Mouse (Mus musculus) heart, adult 2 months (tissue): ENCODE data around the gene Eif2ak3.

Source experiments
- CTCF ChIP-seq: fragments of 200-600 bp; IDR thresholded peaks from 2 replicates; pipeline ENCODE4 v1.8.1; 2022; ENCODE audit warnings: antibody characterized with exemption, mild to moderate bottlenecking, moderate library complexity
- EP300 ChIP-seq: fragments of 200-500 bp; IDR thresholded peaks from 2 replicates; pipeline ENCODE4 v1.6.1; 2011; ENCODE audit warnings: low read depth, low read length, control low read depth; ENCODE audit not compliant: insufficient read depth
- POLR2A ChIP-seq: fragments of 200-500 bp; IDR thresholded peaks from 2 replicates; pipeline ENCODE4 v1.6.1; 2011; ENCODE audit warnings: mild to moderate bottlenecking, low read depth, low read length, control low read depth; ENCODE audit not compliant: insufficient read depth

DNA sequence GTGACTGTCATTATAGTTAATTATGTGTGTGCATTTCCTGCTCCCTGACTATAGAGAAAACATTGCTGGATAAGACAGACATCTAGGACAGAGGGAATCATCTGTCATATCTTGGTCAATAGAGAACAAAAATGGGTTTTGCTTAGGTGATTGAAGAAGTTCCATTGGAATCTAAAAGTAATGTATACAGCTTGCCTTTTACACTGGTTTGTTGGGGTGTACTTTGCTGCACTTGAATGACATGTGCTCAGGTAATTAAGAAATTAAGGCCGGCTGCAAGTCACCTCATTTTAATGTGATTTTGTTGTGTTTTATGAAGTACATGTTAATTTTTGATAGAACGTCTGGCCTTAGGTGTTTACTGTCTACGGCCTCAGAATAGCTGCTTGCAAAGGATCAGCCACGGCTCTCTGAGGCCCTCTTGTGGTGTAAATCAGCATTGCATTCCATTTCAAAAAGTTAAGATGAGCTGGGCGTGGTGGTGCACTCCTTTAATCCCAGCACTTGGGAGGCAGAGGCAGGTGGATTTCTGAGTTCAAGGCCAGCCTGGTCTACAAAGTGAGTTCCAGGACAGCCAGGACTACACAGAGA lies 36.5 kb downstream of the Eif2ak3 start:
- peak; percentile 92 for TF ChIP-seq EP300
- peak; percentile 93 for TF ChIP-seq CTCF
- TF ChIP-seq POLR2A, result no peak
